Comparison of ENCODE assay signal across 9 mouse cellular contexts in the genomic region with DNA sequence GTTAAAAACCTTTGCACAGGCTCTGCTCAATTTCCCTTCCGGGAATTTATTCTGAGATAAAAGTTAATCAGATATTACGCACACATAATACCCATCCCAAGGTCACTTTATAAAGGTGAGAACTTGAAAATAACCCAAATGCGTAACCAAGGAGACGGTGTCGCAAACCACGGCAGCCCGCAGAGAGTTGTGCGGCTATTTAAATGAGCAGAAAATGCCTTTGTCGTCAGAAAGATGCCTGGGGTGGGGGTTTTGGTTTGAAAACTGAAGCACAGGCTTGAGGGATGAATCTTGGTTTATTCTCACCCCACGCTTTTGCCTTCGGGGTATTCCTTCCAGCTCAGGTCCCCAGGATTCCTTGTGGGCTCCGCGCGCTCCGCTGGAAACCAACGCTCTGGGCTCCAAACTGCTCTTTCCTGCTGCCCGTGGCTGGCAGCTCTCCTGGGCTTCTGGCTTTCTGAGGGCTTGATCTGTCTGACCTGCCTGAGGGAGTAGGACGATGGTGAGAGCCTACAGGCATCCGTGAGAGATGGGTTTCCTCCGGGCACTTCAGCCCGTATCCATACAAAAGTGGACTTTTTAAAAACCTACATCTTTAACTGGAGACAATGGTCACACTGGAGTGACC. TPM values are rescaled to one million over a fixed set of nuclear protein-coding genes. Genes with fewer than 3 reads are reported as not detected.
DNase-seq lines count a peak whose midpoint lies in the region; ATAC-seq lines count a peak whose summit lies in the region.
"Had no signal": no experiment of that assay in that cellular context is flagged by ENCODE, and none has a peak within 500 bp of the region (broad histone marks: within the 10 kb centered on the region; RNA-seq: fewer than 3 reads in every experiment).

No protein-coding gene starts in this region.

- 0 out of 2 replicates have a peak, but pooled peaks cover 4% of the 10 kb centered on the region for H3K9me3 ChIP-seq in heart, embryonic 13.5 days
- no peaks in the 10 kb centered on the region for H3K9me3 ChIP-seq in embryonic facial prominence, embryonic 15.5 days (replicated peaks)
- peaks cover 7% of the 10 kb centered on the region for H3K9me3 ChIP-seq in limb, embryonic 13.5 days

- no peak for DNase-seq in heart, postnatal 4 days
- DNase-seq in Muller cell, postnatal 12 days (ENCODE audit: inconsistent ontology term): peak; percentile 26
- DNase-seq in ovary, postnatal 36 days (ENCODE audit: low spot score): no peak
- no peak for DNase-seq in B cell, adult 2 months

- H3K4me2 ChIP-seq in heart, embryonic 13.5 days: peak overlapping the region; percentile 42
- H3K4me2 ChIP-seq in embryonic facial prominence, embryonic 15.5 days (replicated peaks): peak overlapping the region; percentile 3; the same call in 1 of the 2 replicates
- peak overlapping the region; percentile 52 for H3K4me2 ChIP-seq in limb, embryonic 13.5 days (replicated peaks)

- no peaks in the 10 kb centered on the region for H3K36me3 ChIP-seq in heart, embryonic 13.5 days
- H3K36me3 ChIP-seq in embryonic facial prominence, embryonic 15.5 days: no peaks in the 10 kb centered on the region
- no peaks in the 10 kb centered on the region for H3K36me3 ChIP-seq in limb, embryonic 13.5 days

- no peak overlapping the region for H3K9ac ChIP-seq in heart, embryonic 13.5 days
- H3K9ac ChIP-seq in embryonic facial prominence, embryonic 15.5 days: no peak overlapping the region
- H3K9ac ChIP-seq in limb, embryonic 13.5 days: no peak overlapping the region

- ATAC-seq in heart, embryonic 13.5 days (ENCODE audit: extremely low read depth, insufficient number of reproducible peaks, low FRiP score, low TSS enrichment): no peak
- no peak for ATAC-seq in embryonic facial prominence, embryonic 15.5 days (ENCODE audit: insufficient number of reproducible peaks, low FRiP score, low TSS enrichment, low read depth)
- ATAC-seq in limb, embryonic 13.5 days (ENCODE audit: low FRiP score, low read depth): no peak
- ATAC-seq in CD4-positive, CD25-positive, alpha-beta regulatory T cell, adult 4 months: no peak

- H3K4me3 ChIP-seq in heart, embryonic 13.5 days: peak overlapping the region; percentile 17; the same call in 1 of the 2 replicates
- H3K4me3 ChIP-seq in embryonic facial prominence, embryonic 15.5 days (replicated peaks): no peak overlapping the region
- peak overlapping the region; percentile 22 for H3K4me3 ChIP-seq in limb, embryonic 13.5 days

- peaks cover 7% of the 10 kb centered on the region; the same call in 1 of the 2 replicates for H3K4me1 ChIP-seq in heart, embryonic 13.5 days
- peaks cover 26% of the 10 kb centered on the region for H3K4me1 ChIP-seq in embryonic facial prominence, embryonic 15.5 days
- peaks cover 27% of the 10 kb centered on the region for H3K4me1 ChIP-seq in limb, embryonic 13.5 days

- no peak overlapping the region for H3K27ac ChIP-seq in heart, embryonic 13.5 days (replicated peaks)
- H3K27ac ChIP-seq in embryonic facial prominence, embryonic 15.5 days (replicated peaks): no peak overlapping the region
- H3K27ac ChIP-seq in limb, embryonic 13.5 days: no peak overlapping the region
- H3K27ac ChIP-seq: macrophage had no signal

- peaks cover 76% of the 10 kb centered on the region for H3K27me3 ChIP-seq in heart, embryonic 13.5 days (replicated peaks)
- H3K27me3 ChIP-seq in embryonic facial prominence, embryonic 15.5 days: peaks cover 28% of the 10 kb centered on the region
- peaks cover 44% of the 10 kb centered on the region for H3K27me3 ChIP-seq in limb, embryonic 13.5 days

- 32% methylated on average over 21 of the region's 21 CpGs for WGBS in heart, embryonic 13.5 days
- WGBS in embryonic facial prominence, embryonic 15.5 days: 40% methylated on average over 21 of the region's 21 CpGs
- 30% methylated on average over 21 of the region's 21 CpGs for WGBS in limb, embryonic 13.5 days

RNA-seq across cellular contexts. Expression of a gene that starts 28.0 kb away (rescaled TPM):
- 3.8 and 4.0 TPM in 2 replicates for polyA plus RNA-seq in heart, embryonic 13.5 days (2015; fragmentation: Nextera tagmentation; extraction: Ambion mirVana)
- 1 to 10 TPM; 1.1 to 1.3 TPM for total RNA-seq in heart, postnatal 4 days (2021)
- polyA plus RNA-seq in embryonic facial prominence, embryonic 15.5 days (2015; fragmentation: Nextera tagmentation; extraction: Ambion mirVana): 13.2 and 14.7 TPM in 2 replicates
- polyA plus RNA-seq in limb, embryonic 13.5 days (2015; fragmentation: Nextera tagmentation; extraction: Ambion mirVana): 7.0 and 7.1 TPM in 2 replicates
- 1 to 10 TPM; 1.4 to 1.5 TPM for polyA plus RNA-seq in CD4-positive, CD25-positive, alpha-beta regulatory T cell, adult 4 months (2017; shearing (Covaris generic))
- polyA plus RNA-seq: macrophage had no signal
